Mouse (Mus musculus) liver, embryonic 11.5 days (tissue): ENCODE data around the gene Cdh13. TPM values are rescaled to one million over a fixed set of nuclear protein-coding genes. Genes with fewer than 3 reads are reported as not detected.
A peak's percentile ranks its signal among the peaks of the same experiment; 100 is the strongest.

Experiments
- ATAC-seq: fragments of 200-750 bp; cut with Nextera tagmentation; replicated peaks from 2 replicates; pipeline ENCODE4 v1.8.0; 2017; ENCODE audit warnings: moderate number of reproducible peaks, mild to moderate bottlenecking, moderate TSS enrichment, moderate library complexity; ENCODE audit not compliant: low FRiP score
- DNase-seq: peaks from one replicate; pipeline ENCODE4 v3.0.0-alpha.2; 2017; ENCODE audit warnings: low spot score
- H3K27ac ChIP-seq: fragments of 300-500 bp; sonication (generic); 2 replicates; pipeline ENCODE4 v1.5.1; 2014; ENCODE audit warnings: mild to moderate bottlenecking, low read depth, low read length, control low read depth
- H3K27me3 ChIP-seq: fragments of 300-500 bp; sonication (generic); replicated peaks from 2 replicates; pipeline ENCODE4 v1.6.1; 2014; ENCODE audit warnings: low read length, mixed read lengths; ENCODE audit not compliant: control insufficient read depth, insufficient read depth
- H3K36me3 ChIP-seq: fragments of 300-500 bp; sonication (generic); 2 replicates; pipeline ENCODE4 v1.6.1; 2014; ENCODE audit warnings: mild to moderate bottlenecking, low read length, moderate library complexity, mixed read lengths; ENCODE audit not compliant: control insufficient read depth, insufficient read depth
- H3K4me1 ChIP-seq: fragments of 300-500 bp; sonication (generic); replicated peaks from 2 replicates; pipeline ENCODE4 v1.6.1; 2014; ENCODE audit warnings: low read length, mixed read lengths; ENCODE audit not compliant: control insufficient read depth, insufficient read depth
- H3K4me2 ChIP-seq: fragments of 300-500 bp; sonication (generic); 2 replicates; pipeline ENCODE4 v1.6.1; 2014; ENCODE audit warnings: mild to moderate bottlenecking, control low read depth, moderate library complexity
- H3K4me3 ChIP-seq: fragments of 300-500 bp; sonication (generic); 2 replicates; pipeline ENCODE4 v1.5.1; 2014; ENCODE audit warnings: low read depth, low read length, control low read depth
- H3K9ac ChIP-seq: fragments of 300-500 bp; sonication (generic); 2 replicates; pipeline ENCODE4 v1.6.1; 2014; ENCODE audit warnings: low read depth, low read length, control low read depth
- H3K9me3 ChIP-seq: fragments of 300-500 bp; sonication (generic); 2 replicates; pipeline ENCODE4 v1.6.1; 2016; ENCODE audit warnings: low read length, inconsistent platforms, mixed read lengths; ENCODE audit not compliant: control insufficient read depth
- WGBS: fragments of 180-500 bp; shearing (Covaris S2); extraction: QIAGEN DNeasy Blood & Tissue Kit; methylation state at CpG from one replicate; pipeline ENCODE4 v1.1.7; 2014; 5-methylcytosine and 5-hydroxymethylcytosine counted together
- polyA plus RNA-seq: library from polyadenylated mRNA; unstranded; fragments of >200 nt; fragmentation: Nextera tagmentation; extraction: Ambion mirVana; gene quantifications from 2 replicates; pipeline ENCODE4 v1.2.1, GENCODE M21; 2014

Cdh13 gene
- polyA plus RNA-seq, 1 experiment from 2014 or later: 2.9 TPM

DNA sequence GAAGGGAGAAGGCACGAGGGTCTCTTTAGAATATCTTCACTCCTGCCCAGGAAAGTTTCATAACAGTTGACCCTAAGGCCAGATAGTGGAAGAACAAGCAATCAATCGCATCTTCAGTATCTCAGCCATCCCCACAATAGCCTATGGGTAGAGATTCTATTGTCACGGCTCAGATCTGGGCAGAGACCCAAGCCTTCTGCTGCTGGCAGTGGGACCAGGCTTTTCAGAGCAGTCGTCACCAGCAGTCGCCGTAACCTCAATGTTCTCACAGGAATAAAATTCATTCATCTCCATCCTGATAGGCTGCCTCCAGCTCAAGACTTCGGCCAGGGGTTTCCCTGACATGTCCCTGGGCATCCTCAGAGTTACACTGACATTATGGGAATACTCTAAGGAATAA is 751.6 kb downstream of the Cdh13 start:
- no peak for DNase-seq
- H3K4me1 ChIP-seq: no peaks in the 10 kb centered on the region
- no peak for ATAC-seq
- H3K4me2 ChIP-seq: no peak overlapping the region
- H3K27ac ChIP-seq: no peak overlapping the region
- H3K36me3 ChIP-seq: no peaks in the 10 kb centered on the region
- H3K9me3 ChIP-seq: peaks cover 9% of the 10 kb centered on the region; the same call in 1 of the 2 replicates
- WGBS: 78% methylated on average over 7 of the region's 7 CpGs
- no peak overlapping the region for H3K4me3 ChIP-seq
- no peak overlapping the region for H3K9ac ChIP-seq
- H3K27me3 ChIP-seq: no peaks in the 10 kb centered on the region

DNA sequence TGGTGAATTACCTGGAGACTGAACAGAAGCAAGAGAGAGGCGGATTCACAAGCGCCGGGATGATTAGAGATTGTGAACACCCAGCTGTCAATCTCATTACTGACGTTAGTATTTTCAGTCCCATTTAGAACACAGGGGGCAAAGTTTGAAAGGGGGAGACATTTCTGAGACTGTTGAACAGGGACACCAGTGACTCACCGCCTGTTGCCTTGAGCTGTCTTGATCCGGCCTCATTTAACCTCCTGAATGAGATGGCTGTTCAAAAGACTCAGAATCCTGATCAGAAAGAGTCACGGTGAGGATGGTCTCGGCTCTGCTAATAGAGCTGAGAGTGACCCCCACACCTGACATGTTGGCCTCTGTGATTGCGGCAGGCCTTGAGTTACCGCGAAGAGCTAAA is 754.0 kb downstream of the Cdh13 start:
- Histone ChIP-seq H3K9me3 (peaks cover 10% of the 10 kb centered on the region), H3K27me3 (no peaks in the 10 kb centered on the region), H3K9ac (no peak overlapping the region), H3K27ac (no peak overlapping the region), H3K4me1 (no peaks in the 10 kb centered on the region), H3K36me3 (no peaks in the 10 kb centered on the region), H3K4me3 (no peak overlapping the region), H3K4me2 (no peak overlapping the region)
- DNase-seq (no peak), ATAC-seq (no peak)
- WGBS: 87% methylated on average over 11 of the region's 11 CpGs

GRCm38 (mm10) chr8:119039358-119039757 is 755.8 kb downstream of the Cdh13 start:
- Histone ChIP-seq H3K27ac (no peak overlapping the region), H3K27me3 (no peaks in the 10 kb centered on the region), H3K4me3 (no peak overlapping the region), H3K4me2 (no peak overlapping the region), H3K9me3 (peaks cover 16% of the 10 kb centered on the region), H3K36me3 (no peaks in the 10 kb centered on the region), H3K4me1 (no peaks in the 10 kb centered on the region), H3K9ac (no peak overlapping the region)
- 71% methylated on average over 2 of the region's 2 CpGs for WGBS
- ATAC-seq: no peak
- DNase-seq: no peak

- H3K9me3 ChIP-seq: no peaks in the 10 kb centered on the region
- ATAC-seq (no peak), DNase-seq (no peak)
- H3K36me3 ChIP-seq: no peaks in the 10 kb centered on the region
- no peak overlapping the region for H3K4me2 ChIP-seq
- no peaks in the 10 kb centered on the region for H3K4me1 ChIP-seq
- no peaks in the 10 kb centered on the region for H3K27me3 ChIP-seq
- no peak overlapping the region for H3K9ac ChIP-seq
- WGBS: 72% methylated on average over 5 of the region's 5 CpGs
- H3K27ac ChIP-seq: no peak overlapping the region
- no peak overlapping the region for H3K4me3 ChIP-seq
These were observed 774.3 kb downstream of the Cdh13 start for GRCm38 (mm10) chr8:119057876-119058275.

DNA sequence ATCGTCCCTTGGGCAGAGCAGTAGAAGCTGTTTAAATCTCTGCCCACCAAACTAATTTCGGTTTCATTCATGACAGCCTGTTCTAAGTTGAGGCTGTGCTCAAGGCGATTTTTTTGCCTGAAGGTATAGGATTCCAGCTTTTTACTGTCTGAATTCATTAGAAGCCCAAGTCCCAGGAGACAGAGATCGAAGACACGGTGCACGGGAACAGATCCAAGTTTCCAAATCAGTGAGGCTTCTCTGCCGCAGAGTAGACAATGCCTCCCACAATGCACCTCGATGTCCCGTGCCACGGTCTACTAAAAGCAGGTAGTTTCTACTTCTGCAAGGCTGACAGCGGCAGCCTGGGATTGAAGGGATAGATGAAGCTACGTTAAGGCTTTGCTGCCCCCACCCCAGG is 778.1 kb downstream of the Cdh13 start:
- H3K4me1 ChIP-seq: no peaks in the 10 kb centered on the region
- H3K27ac ChIP-seq: no peak overlapping the region
- 78% methylated on average over 12 of the region's 12 CpGs for WGBS
- H3K9ac ChIP-seq: no peak overlapping the region
- ATAC-seq (no peak), DNase-seq (no peak)
- no peak overlapping the region for H3K4me3 ChIP-seq
- H3K27me3 ChIP-seq: no peaks in the 10 kb centered on the region
- no peaks in the 10 kb centered on the region for H3K9me3 ChIP-seq
- H3K4me2 ChIP-seq: no peak overlapping the region
- no peaks in the 10 kb centered on the region for H3K36me3 ChIP-seq

DNA sequence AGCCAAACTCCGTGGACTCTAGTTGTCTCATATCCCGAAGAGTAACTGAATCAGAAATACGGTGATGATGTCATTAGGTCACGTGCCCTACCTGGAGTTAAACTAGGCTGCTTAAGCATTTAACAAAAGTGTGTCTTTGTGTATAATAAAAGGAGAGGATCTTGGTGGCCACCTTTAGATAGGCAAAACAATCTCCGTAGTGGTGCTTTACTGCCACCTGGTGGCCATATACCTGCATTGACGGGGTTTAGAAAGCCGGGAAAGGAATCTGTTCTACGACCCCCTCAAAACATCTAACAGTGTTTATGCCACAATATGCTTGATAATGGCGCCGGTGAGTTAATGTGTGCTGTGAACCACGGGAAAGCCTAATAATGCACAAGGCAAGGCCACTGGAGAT is 781.0 kb downstream of the Cdh13 start:
- 17% methylated on average over 11 of the region's 11 CpGs for WGBS
- H3K4me2 ChIP-seq: no peak overlapping the region

GRCm38 (mm10) chr8:119072291-119072690 is 788.8 kb downstream of the Cdh13 start:
- H3K27ac ChIP-seq: no peak overlapping the region
- H3K4me1 ChIP-seq: no peaks in the 10 kb centered on the region
- no peaks in the 10 kb centered on the region for H3K27me3 ChIP-seq
- H3K4me3 ChIP-seq: no peak overlapping the region
- ATAC-seq (no peak), DNase-seq (no peak)
- no peaks in the 10 kb centered on the region for H3K36me3 ChIP-seq
- H3K9ac ChIP-seq: no peak overlapping the region
- WGBS: 77% methylated on average over 6 of the region's 6 CpGs
- no peak overlapping the region for H3K4me2 ChIP-seq
- H3K9me3 ChIP-seq: no peaks in the 10 kb centered on the region

More for the DNA sequence above, 781.0 kb downstream of the Cdh13 start:
- Histone ChIP-seq H3K4me1 (no peaks in the 10 kb centered on the region), H3K27me3 (no peaks in the 10 kb centered on the region), H3K9me3 (no peaks in the 10 kb centered on the region), H3K27ac (no peak overlapping the region), H3K9ac (no peak overlapping the region), H3K4me3 (no peak overlapping the region), H3K36me3 (no peaks in the 10 kb centered on the region)
- ATAC-seq (no peak), DNase-seq (peak; percentile 35)

DNA sequence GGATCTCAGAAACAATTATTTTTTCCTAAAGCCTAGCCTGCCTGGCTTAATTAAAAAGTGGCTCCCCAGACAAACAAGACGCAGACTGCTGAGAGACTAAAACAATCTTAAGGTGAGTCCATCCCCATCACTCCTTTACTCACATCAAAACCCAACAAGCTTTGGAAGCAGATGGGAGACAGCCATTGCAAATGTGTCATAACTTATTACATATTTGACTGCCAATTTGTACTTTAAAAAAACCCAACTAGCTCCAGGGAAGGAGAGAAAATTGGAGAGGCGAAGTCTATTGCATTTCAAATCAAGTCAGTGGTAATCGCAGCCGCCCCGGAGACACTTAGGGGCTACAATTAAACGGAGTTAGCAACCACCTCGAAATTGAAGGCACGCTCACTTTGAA is 801.5 kb downstream of the Cdh13 start:
- H3K4me2 ChIP-seq: no peak overlapping the region
- no peak overlapping the region for H3K27ac ChIP-seq
- H3K36me3 ChIP-seq: no peaks in the 10 kb centered on the region
- H3K4me1 ChIP-seq: no peaks in the 10 kb centered on the region
- DNase-seq: no peak
- no peak for ATAC-seq
- H3K4me3 ChIP-seq: no peak overlapping the region
- no peaks in the 10 kb centered on the region for H3K27me3 ChIP-seq
- no peaks in the 10 kb centered on the region for H3K9me3 ChIP-seq
- WGBS: 87% methylated on average over 8 of the region's 8 CpGs
- no peak overlapping the region for H3K9ac ChIP-seq

GRCm38 (mm10) chr8:119098261-119098660 is 814.7 kb downstream of the Cdh13 start:
- Histone ChIP-seq H3K4me3 (no peak overlapping the region), H3K4me2 (no peak overlapping the region), H3K9me3 (no peaks in the 10 kb centered on the region), H3K9ac (no peak overlapping the region), H3K4me1 (no peaks in the 10 kb centered on the region), H3K27me3 (no peaks in the 10 kb centered on the region), H3K36me3 (no peaks in the 10 kb centered on the region), H3K27ac (no peak overlapping the region)
- no peak for DNase-seq
- ATAC-seq: no peak
- WGBS: 47% methylated on average over 6 of the region's 6 CpGs
